Mouse (Mus musculus) myocyte (in vitro differentiated cells): Measurements from ENCODE around the gene Wdr77.

Experiments
- POLR2A ChIP-seq: IDR thresholded peaks from one replicate; pipeline ENCODE4 v1.6.1; 2011; ENCODE audit warnings: low read depth, mild to moderate bottlenecking, control low read depth, moderate library complexity; ENCODE audit not compliant: insufficient read length
- POLR2AphosphoS2 ChIP-seq: IDR thresholded peaks from one replicate; pipeline ENCODE4 v1.6.1; 2011; ENCODE audit warnings: low read depth, control low read depth; ENCODE audit not compliant: insufficient read length

DNA sequence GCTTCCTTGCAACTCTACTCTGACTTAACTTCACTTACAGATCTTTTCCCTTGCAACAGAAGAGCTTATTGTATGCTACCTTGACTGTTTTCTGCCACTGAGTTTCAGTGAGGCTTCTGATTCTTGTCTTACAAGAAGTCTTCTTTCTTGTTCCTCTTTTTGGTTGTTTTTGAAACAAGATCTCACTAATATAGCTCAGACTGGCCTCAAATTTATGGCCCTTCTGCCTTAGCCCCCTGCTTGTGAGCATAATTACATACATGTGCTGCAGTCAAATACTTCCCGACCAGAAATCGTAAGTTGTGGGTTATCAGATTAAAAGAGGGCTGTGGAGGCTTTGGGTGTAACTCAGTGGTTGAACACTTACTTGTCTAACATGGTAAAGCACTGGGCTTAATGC lies 35.6 kb downstream of the Wdr77 start:
- TF ChIP-seq POLR2A (no peak), POLR2AphosphoS2 (no peak)
